Mouse (Mus musculus) kidney, embryonic 16.5 days (tissue): ENCODE data around the gene F12. TPM values are rescaled to one million over a fixed set of nuclear protein-coding genes. Genes with fewer than 3 reads are reported as not detected.

Experiments
- ATAC-seq: fragments of 200-750 bp; cut with Nextera tagmentation; 2 replicates; pipeline ENCODE4 v1.8.0; 2017; ENCODE audit warnings: moderate TSS enrichment; ENCODE audit not compliant: low FRiP score, low TSS enrichment
- H3K27ac ChIP-seq: fragments of 300-500 bp; sonication (generic); 2 replicates; pipeline ENCODE4 v1.5.1; 2014; ENCODE audit warnings: low read length
- H3K27me3 ChIP-seq: fragments of 300-500 bp; sonication (generic); 2 replicates; pipeline ENCODE4 v1.6.1; 2014; ENCODE audit warnings: low read length, control low read depth, mixed read lengths; ENCODE audit not compliant: insufficient read depth
- H3K36me3 ChIP-seq: fragments of 300-500 bp; sonication (generic); 2 replicates; pipeline ENCODE4 v1.6.1; 2014; ENCODE audit warnings: low read length, control low read depth, mixed read lengths; ENCODE audit not compliant: insufficient read depth
- H3K4me1 ChIP-seq: fragments of 300-500 bp; sonication (generic); 2 replicates; pipeline ENCODE4 v1.6.1; 2014; ENCODE audit warnings: low read length, control low read depth, mixed read lengths; ENCODE audit not compliant: insufficient read depth
- H3K4me2 ChIP-seq: fragments of 300-500 bp; sonication (generic); replicated peaks from 2 replicates; pipeline ENCODE4 v1.6.1; 2014; ENCODE audit warnings: low read depth, low read length
- H3K4me3 ChIP-seq: fragments of 300-500 bp; sonication (generic); 2 replicates; pipeline ENCODE4 v1.5.1; 2014; ENCODE audit warnings: mild to moderate bottlenecking, low read length
- H3K9ac ChIP-seq: fragments of 300-500 bp; sonication (generic); replicated peaks from 2 replicates; pipeline ENCODE4 v1.6.1; 2014; ENCODE audit warnings: low read length
- H3K9me3 ChIP-seq: fragments of 300-500 bp; sonication (generic); 2 replicates; pipeline ENCODE4 v1.6.1; 2016; ENCODE audit warnings: low read length, control low read depth
- WGBS: fragments of 180-500 bp; shearing (Covaris S2); extraction: QIAGEN DNeasy Blood & Tissue Kit; methylation state at CpG from one replicate; pipeline ENCODE4 v1.1.7; 2014; 5-methylcytosine and 5-hydroxymethylcytosine counted together
- polyA plus RNA-seq: library from polyadenylated mRNA; unstranded; fragments of >200 nt; fragmentation: Nextera tagmentation; extraction: Ambion mirVana; gene quantifications from 2 replicates; pipeline ENCODE4 v1.2.1, GENCODE M21; 2015

Gene F12
- 0.28 and 0.79 TPM in 2 replicates for polyA plus RNA-seq

DNA sequence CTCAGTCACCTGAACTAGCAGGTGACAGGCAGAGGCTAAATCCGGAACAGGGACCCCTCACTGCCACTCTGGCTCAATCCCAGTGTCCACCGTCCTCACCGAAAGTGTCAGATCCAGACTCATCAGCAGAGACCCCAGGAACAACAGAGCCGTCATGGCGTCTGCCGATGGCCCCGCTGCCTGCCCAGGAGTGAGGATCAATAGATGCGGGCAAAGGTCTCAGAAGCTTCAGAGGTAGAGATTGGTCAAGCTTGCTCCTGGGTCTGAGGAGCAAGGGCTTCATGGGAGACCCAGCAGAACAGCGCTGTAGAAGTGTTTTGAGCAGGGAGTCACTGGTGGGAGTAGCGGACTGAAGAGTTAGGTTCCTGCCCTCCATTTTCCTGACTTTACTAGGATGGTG, at the start of gene F12:
TSS of gene F12 (minus strand) at position 181 of the 400 bp plus-strand sequence.
- no peak within 1 kb of the TSS for H3K4me2 ChIP-seq
- H3K4me3 ChIP-seq = no peak within 1 kb of the TSS
- no peak for ATAC-seq
- no peak within 1 kb of the TSS for H3K27ac ChIP-seq
- peaks cover 1% of the 10 kb centered on the region; the same call in 1 of the 2 replicates for H3K4me1 ChIP-seq
- peaks cover 11% of the 10 kb centered on the region for H3K27me3 ChIP-seq
- H3K9ac ChIP-seq = no peak within 1 kb of the TSS
- WGBS = 93% methylated on average over 10 of the region's 10 CpGs
- no peaks in the 10 kb centered on the region for H3K9me3 ChIP-seq
- H3K36me3 ChIP-seq = no peaks in the 10 kb centered on the region

DNA sequence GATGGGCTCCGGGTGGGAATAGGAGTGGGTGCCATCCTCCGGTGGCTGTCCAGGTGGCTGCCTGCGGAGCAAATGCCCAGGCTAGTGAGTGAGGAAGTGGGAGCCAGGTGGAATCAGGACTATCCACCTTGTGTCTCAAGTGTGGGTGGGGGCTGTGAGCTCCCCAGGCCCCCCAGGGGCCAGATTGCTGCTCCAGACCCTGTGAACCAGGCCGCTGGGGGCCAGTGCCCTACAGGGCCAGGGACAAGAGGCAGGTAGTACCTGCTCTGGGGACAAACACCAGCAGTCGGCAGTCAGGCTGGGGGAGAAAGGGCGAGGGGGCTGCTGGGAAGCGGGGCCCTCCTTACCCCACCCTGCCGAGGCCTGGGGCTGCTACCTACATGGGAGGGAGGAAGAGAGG, 49.7 kb upstream of the F12 start:
- no peak overlapping the region for H3K27ac ChIP-seq
- H3K4me2 ChIP-seq = no peak overlapping the region
- no peaks in the 10 kb centered on the region for H3K9me3 ChIP-seq
- H3K4me1 ChIP-seq = peaks cover 19% of the 10 kb centered on the region
- no peaks in the 10 kb centered on the region for H3K27me3 ChIP-seq
- ATAC-seq = no peak
- H3K9ac ChIP-seq = no peak overlapping the region
- peaks cover 69% of the 10 kb centered on the region for H3K36me3 ChIP-seq
- 93% methylated on average over 7 of the region's 8 CpGs for WGBS
- H3K4me3 ChIP-seq = no peak overlapping the region

DNA sequence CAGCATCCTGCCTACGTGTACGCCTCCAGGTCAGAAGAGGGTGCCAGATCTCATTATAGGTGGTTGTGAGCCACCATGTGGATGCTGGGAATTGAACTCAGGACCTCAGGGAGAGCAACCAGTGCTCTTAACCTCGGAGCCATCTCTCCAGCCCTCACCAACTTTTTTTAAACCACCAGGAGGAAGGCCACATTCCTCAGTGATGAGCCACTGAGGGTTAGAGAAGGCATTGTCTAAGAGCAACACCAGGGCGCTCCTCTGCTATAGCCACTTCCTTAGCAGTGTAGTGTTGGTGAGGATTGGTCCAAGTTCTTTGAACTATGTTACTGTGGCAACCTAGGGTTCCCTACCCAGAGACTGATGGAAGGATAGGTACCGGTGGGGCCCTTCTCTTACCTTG, 49.2 kb upstream of the F12 start:
- Histone ChIP-seq H3K4me3 (no peak overlapping the region), H3K27me3 (no peaks in the 10 kb centered on the region), H3K27ac (no peak overlapping the region), H3K36me3 (peaks cover 64% of the 10 kb centered on the region), H3K4me2 (no peak overlapping the region), H3K9ac (no peak overlapping the region), H3K9me3 (no peaks in the 10 kb centered on the region), H3K4me1 (peaks cover 24% of the 10 kb centered on the region)
- ATAC-seq = no peak
- WGBS = 87% methylated on average over 5 of the region's 5 CpGs

DNA sequence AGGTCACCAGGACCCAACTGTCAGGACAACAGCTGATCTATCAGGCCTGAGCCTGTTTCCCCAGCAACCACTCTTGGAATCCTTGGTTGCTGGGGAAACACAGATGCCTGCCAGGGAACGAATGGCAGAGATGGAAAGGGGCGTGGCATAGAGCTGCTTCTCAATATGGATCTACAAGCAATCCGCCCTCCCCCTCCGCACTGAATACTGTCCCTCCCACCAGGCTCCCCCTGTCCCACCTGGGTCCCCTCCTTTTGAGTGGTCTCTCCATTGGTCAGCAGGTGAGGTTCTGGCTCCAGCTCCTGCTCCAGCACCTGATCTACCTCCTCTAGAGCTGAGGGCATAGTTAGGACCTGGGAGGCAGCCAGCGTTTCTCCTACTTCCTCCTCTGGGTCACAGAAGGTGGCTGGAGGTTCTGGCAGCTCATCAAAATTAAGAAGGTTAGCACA, 48.1 kb upstream of the F12 start:
- no peak overlapping the region for H3K9ac ChIP-seq
- no peaks in the 10 kb centered on the region for H3K9me3 ChIP-seq
- no peak overlapping the region for H3K27ac ChIP-seq
- no peak overlapping the region for H3K4me2 ChIP-seq
- H3K4me3 ChIP-seq = no peak overlapping the region
- peaks cover 25% of the 10 kb centered on the region for H3K4me1 ChIP-seq
- peaks cover 53% of the 10 kb centered on the region for H3K36me3 ChIP-seq
- H3K27me3 ChIP-seq = no peaks in the 10 kb centered on the region
- no peak for ATAC-seq
- WGBS = 71% methylated on average over 5 of the region's 5 CpGs

DNA sequence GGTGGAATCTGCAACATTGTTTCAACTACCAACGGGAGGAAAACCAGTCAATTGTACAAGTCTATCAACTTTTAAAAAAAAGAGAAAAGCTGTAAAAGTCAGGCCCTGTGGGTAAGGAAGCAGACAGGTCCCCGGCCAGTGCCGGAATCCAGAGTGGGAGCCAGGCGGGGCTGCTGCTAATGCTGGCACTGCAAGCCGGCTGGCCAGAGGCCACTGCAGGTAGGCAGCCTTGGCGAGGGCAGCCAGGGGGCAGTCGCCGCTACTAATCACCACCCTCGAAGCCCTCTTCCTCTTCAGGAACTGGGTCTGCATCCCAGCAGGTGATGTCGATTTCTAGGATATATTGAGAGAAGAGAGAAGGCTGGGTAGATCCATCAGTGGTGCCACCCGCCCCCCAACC, 47.4 kb upstream of the F12 start:
- Histone ChIP-seq H3K27ac (no peak overlapping the region), H3K9me3 (no peaks in the 10 kb centered on the region), H3K4me3 (no peak overlapping the region), H3K36me3 (peaks cover 46% of the 10 kb centered on the region), H3K4me2 (no peak overlapping the region), H3K27me3 (no peaks in the 10 kb centered on the region), H3K4me1 (peaks cover 25% of the 10 kb centered on the region), H3K9ac (no peak overlapping the region)
- ATAC-seq = no peak
- 74% methylated on average over 11 of the region's 11 CpGs for WGBS

DNA sequence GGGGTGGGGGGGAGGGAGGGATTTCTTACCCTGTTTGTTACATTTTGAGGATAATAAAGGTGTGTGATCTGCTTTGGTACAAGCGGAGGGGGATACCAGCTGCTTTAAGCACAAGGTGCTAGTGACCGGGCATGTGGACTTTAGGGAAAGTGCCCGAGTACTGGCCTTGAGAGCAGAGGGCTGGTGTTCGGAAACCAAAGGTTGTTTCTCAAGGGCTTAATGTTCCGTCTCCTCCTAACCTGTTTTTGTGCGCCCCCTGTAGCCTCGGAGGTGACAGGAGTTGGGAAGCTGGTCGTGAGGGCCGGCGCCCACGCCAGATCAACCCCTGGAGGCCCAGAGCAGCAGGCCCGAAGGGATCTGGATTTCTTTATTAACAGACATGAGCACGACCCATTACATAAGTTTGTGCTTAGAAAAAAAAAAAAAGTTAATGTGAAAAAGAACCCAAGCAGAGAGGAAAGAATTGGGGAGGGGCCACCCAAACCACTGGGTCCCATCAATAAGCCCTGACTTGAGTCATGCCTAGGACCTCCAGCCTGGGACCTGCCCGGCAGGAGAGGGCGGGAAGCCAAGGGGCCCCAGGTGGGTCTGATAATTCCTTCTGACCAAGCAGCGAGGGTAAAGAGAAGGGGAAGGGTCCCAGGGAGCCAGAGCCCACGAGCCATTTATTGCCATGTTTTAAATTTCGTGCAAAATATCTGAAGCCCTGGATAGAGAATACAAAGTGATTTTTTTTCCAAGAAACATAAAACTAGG, 46.7 kb upstream of the F12 start:
- WGBS = 22% methylated on average over 18 of the region's 18 CpGs
- Histone ChIP-seq H3K36me3 (peaks cover 42% of the 10 kb centered on the region), H3K4me2 (peak overlapping the region; percentile 100), H3K9me3 (no peaks in the 10 kb centered on the region), H3K4me1 (peaks cover 25% of the 10 kb centered on the region), H3K9ac (peak overlapping the region; percentile 78), H3K27ac (peak overlapping the region; percentile 3; the same call in 1 of the 2 replicates), H3K4me3 (peak overlapping the region; percentile 63), H3K27me3 (no peaks in the 10 kb centered on the region)
- ATAC-seq = no peak

DNA sequence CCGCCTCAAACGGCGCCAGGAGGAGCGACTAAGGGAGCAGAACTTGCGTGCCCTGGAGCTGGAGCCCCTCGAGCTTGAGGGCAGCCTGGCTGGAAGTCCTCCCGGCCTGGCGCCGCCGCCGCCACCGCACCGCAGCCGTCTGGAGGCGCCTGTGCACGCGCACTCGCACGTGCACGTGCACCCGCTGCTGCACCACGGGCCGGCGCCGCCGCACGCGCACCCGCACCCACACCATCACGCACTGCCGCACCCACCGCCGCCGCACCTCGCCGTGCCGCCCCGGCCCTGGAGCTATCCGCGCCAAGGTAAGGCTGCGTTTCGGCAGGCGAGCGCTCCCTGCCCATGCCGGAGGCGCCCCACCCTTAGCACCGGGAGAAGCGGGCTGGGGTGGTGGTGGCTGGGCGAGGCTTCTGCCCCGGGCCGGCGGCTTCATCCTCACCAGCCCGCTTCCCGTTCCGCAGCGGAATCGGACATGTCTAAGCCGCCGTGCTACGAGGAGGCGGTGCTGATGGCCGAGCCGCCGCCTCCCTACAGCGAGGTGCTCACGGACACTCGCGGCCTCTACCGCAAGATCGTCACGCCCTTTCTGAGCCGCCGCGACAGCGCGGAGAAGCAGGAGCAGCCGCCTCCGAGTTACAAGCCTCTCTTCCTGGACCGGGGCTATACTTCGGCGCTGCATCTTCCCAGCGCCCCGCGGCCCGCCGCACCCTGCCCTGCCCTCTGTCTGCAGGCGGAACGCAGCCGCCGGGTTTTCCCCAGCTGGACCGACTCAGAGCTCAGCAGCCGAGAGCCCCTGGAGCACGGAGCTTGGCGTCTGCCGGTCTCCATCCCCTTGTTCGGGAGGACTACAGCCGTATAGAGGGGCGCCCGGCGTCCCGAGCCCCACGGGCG, 45.8 kb upstream of the F12 start:
- WGBS = under 1% methylated on average over 98 of the region's 103 CpGs
- H3K4me2 ChIP-seq = peak overlapping the region; percentile 100
- H3K9ac ChIP-seq = peak overlapping the region; percentile 78
- peaks cover 34% of the 10 kb centered on the region for H3K36me3 ChIP-seq
- H3K27ac ChIP-seq = peak overlapping the region; percentile 44
- ATAC-seq = peak; percentile 63
- no peaks in the 10 kb centered on the region for H3K9me3 ChIP-seq
- H3K4me3 ChIP-seq = peak overlapping the region; percentile 63
- H3K4me1 ChIP-seq = peaks cover 25% of the 10 kb centered on the region
- H3K27me3 ChIP-seq = no peaks in the 10 kb centered on the region

DNA sequence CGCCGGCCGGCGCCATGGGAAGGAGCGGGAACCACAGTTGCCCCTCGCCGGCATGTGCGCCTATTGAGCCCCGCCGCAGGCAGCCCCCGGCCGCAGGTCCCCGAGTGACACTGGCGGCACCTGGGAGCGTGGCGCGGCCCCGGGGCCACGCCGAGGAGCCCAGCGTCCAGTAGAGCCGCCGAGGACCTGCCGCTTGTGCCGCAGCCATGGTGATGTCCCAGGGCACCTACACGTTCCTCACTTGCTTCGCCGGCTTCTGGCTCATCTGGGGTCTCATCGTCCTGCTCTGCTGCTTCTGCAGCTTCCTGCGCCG, 45.2 kb upstream of the F12 start:
- peak overlapping the region; percentile 100 for H3K4me2 ChIP-seq

DNA sequence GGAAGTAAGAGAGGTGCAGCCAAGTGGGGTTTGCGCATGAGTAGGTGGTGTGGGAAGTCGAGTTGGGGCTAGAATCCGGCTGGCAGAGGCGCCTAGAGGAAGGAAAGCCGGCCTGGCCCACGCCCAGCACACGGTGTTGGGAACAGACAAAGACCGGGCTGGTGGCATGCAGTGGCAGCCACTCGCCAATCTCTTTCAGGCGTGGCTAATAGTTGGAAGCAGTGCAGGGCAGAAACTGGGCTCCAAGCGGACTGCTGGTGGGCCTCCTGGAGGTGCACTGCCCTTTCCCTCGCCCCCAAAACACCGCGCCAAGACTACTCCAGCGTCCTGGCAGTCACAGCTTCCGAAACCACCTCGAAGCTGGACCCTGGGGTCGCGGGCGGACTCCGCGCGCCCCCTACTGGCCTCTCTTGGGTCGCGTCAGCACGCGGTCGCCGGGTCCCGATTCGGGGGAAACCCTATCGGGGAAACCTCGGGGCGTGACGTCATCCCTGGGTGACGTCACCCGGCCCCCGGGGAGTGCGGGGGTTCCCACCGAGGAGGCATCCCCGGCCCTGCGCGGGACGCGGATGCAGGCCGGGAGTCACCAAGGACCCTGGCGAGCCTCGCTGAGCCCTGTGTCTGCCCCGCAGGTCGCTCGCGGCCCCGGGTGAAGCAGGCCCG, 44.7 kb upstream of the F12 start:
- H3K4me3 ChIP-seq = peak overlapping the region; percentile 63
- 1% methylated on average over 53 of the region's 54 CpGs for WGBS
- no peaks in the 10 kb centered on the region for H3K9me3 ChIP-seq
- H3K4me1 ChIP-seq = peaks cover 25% of the 10 kb centered on the region
- ATAC-seq = peak; percentile 69
- H3K9ac ChIP-seq = peak overlapping the region; percentile 78
- H3K36me3 ChIP-seq = peaks cover 23% of the 10 kb centered on the region
- H3K4me2 ChIP-seq = peak overlapping the region; percentile 100
- peak overlapping the region; percentile 44; the same call in 1 of the 2 replicates for H3K27ac ChIP-seq
- no peaks in the 10 kb centered on the region for H3K27me3 ChIP-seq

More for the DNA sequence above, 45.2 kb upstream of the F12 start:
- ATAC-seq = peak; percentile 39; the same call in 1 of the 2 replicates
- Histone ChIP-seq H3K4me1 (peaks cover 25% of the 10 kb centered on the region), H3K4me3 (peak overlapping the region; percentile 63), H3K27ac (peak overlapping the region; percentile 44; the same call in 1 of the 2 replicates), H3K9ac (peak overlapping the region; percentile 78), H3K9me3 (no peaks in the 10 kb centered on the region), H3K36me3 (peaks cover 28% of the 10 kb centered on the region), H3K27me3 (no peaks in the 10 kb centered on the region)
- WGBS = under 1% methylated on average over 28 of the region's 31 CpGs
